Mouse (Mus musculus): ENCODE measurements around the gene Cdk1. TPM values are rescaled to one million over a fixed set of nuclear protein-coding genes. Genes with fewer than 3 reads are reported as not detected.

Cdk1 gene
- polyA plus RNA-seq (2014; fragmentation: Illumina TruSeq; extraction: RNeasy Lipid Tissue Mini Kit (QIAGEN cat#74804); ENCODE audit: low read depth, low replicate concordance), result 103 TPM

GRCm38 (mm10) chr10:69352212-69353085 lies at the start of gene Cdk1:
TSS of gene Cdk1 (minus strand) at chr10:69352938.

GRCm38 (mm10) chr10:69398763-69399590 lies 46.2 kb upstream of the Cdk1 start, which contains the start of gene Ank3:
TSS of gene Ank3 (plus strand) at chr10:69398773.

Other genes with a start within 250 kb of the Cdk1 start
- 14.6 TPM for gene Rhobtb1, start 201.5 kb downstream of the Cdk1 start, polyA plus RNA-seq (2014; fragmentation: Illumina TruSeq; extraction: RNeasy Lipid Tissue Mini Kit (QIAGEN cat#74804); ENCODE audit: low read depth, low replicate concordance)
- 2.0 TPM for gene A930033H14Rik, start 139.8 kb downstream of the Cdk1 start, polyA plus RNA-seq (2014; fragmentation: Illumina TruSeq; extraction: RNeasy Lipid Tissue Mini Kit (QIAGEN cat#74804); ENCODE audit: low read depth, low replicate concordance)
- 13.5 TPM for gene Ank3, start 45.8 kb upstream of the Cdk1 start, polyA plus RNA-seq (2014; fragmentation: Illumina TruSeq; extraction: RNeasy Lipid Tissue Mini Kit (QIAGEN cat#74804); ENCODE audit: low read depth, low replicate concordance)

Measured in testis, adult 10 weeks (tissue).